Mouse (Mus musculus) cerebellum, adult 18-20 months (tissue): ENCODE data around the gene 4930505A04Rik.
"Not testable (repeated sequence)": the region's sequence is repeated elsewhere in the genome, so short reads cannot be mapped to it uniquely, and the experiment has no call there.

Experiments
- DNase-seq, 2 experiments: peaks; one replicate each; pipeline ENCODE4 v3.0.0; 2021

4930505A04Rik gene

GRCm38 (mm10) chr11:30471751-30472593 is at the start of gene 4930505A04Rik:
Gene 4930505A04Rik, minus strand, starts transcription at chr11:30471827.
- DNase-seq = peak; percentile 82 to 86

- DNase-seq = no peak
Observed at GRCm38 (mm10) chr11:30517133-30517532, 45.5 kb upstream of the 4930505A04Rik start.

GRCm38 (mm10) chr11:30508178-30508577 is 36.6 kb upstream of the 4930505A04Rik start:
- DNase-seq = peak; percentile 62 to 70

- DNase-seq = no peak
Observed at GRCm38 (mm10) chr11:30498738-30499355, 27.2 kb upstream of the 4930505A04Rik start.

- DNase-seq = no peak
Observed at GRCm38 (mm10) chr11:30497151-30497550, 25.5 kb upstream of the 4930505A04Rik start.

- no peak for DNase-seq
Observed at GRCm38 (mm10) chr11:30491515-30492260, 20.1 kb upstream of the 4930505A04Rik start.

- no peak for DNase-seq
Observed at GRCm38 (mm10) chr11:30488183-30488582, 16.6 kb upstream of the 4930505A04Rik start.

- DNase-seq = no peak
Observed at GRCm38 (mm10) chr11:30483286-30483685, 11.7 kb upstream of the 4930505A04Rik start.

GRCm38 (mm10) chr11:30471187-30471586 is 440 bp downstream of the 4930505A04Rik start:
- no peak for DNase-seq

GRCm38 (mm10) chr11:30454331-30454730 is 17.3 kb downstream of the 4930505A04Rik start:
- no peak for DNase-seq

GRCm38 (mm10) chr11:30448126-30448525 is 23.5 kb downstream of the 4930505A04Rik start:
- DNase-seq = no peak

- DNase-seq = no peak
Observed at GRCm38 (mm10) chr11:30447561-30447960, 24.1 kb downstream of the 4930505A04Rik start.

GRCm38 (mm10) chr11:30444192-30444905 is 27.3 kb downstream of the 4930505A04Rik start:
- not testable (repeated sequence) for DNase-seq

GRCm38 (mm10) chr11:30443746-30444145 is 27.9 kb downstream of the 4930505A04Rik start:
- DNase-seq = no peak

GRCm38 (mm10) chr11:30433256-30433950 is 38.2 kb downstream of the 4930505A04Rik start:
- DNase-seq = peak; percentile 36 to 49

GRCm38 (mm10) chr11:30405581-30405980 is 66.0 kb downstream of the 4930505A04Rik start:
- DNase-seq = no peak

- DNase-seq = no peak
Observed at GRCm38 (mm10) chr11:30404619-30405200, 66.9 kb downstream of the 4930505A04Rik start.

GRCm38 (mm10) chr11:30394351-30394750 is 77.3 kb downstream of the 4930505A04Rik start:
- DNase-seq = no peak

- DNase-seq = peak; percentile 58 to 73
Observed at GRCm38 (mm10) chr11:30383076-30383475, 88.6 kb downstream of the 4930505A04Rik start.
